Mouse (Mus musculus) WW6 (cell line): Measurements from ENCODE around the gene Golga4.
"Not testable (repeated sequence)": the region's sequence is repeated elsewhere in the genome, so short reads cannot be mapped to it uniquely, and the experiment has no call there.

Source experiments
- DNase-seq: peaks from one replicate; pipeline ENCODE4 v3.0.0-alpha.2; 2013; ENCODE audit warnings: low read depth, low spot score

Golga4 gene

GRCm38 (mm10) chr9:118585998-118586397, 79.9 kb downstream of the Golga4 start:
- no peak for DNase-seq

- no peak for DNase-seq
These were observed 81.0 kb downstream of the Golga4 start for GRCm38 (mm10) chr9:118587115-118587514.

- DNase-seq: no peak
These were observed 83.2 kb downstream of the Golga4 start for GRCm38 (mm10) chr9:118589249-118589648.

- no peak for DNase-seq
These were observed 84.2 kb downstream of the Golga4 start for GRCm38 (mm10) chr9:118590230-118590629.

GRCm38 (mm10) chr9:118591633-118592032, 85.6 kb downstream of the Golga4 start:
- DNase-seq: no peak

- no peak for DNase-seq
These were observed 86.7 kb downstream of the Golga4 start for GRCm38 (mm10) chr9:118592585-118593249.

GRCm38 (mm10) chr9:118593443-118593842, 87.4 kb downstream of the Golga4 start:
- no peak for DNase-seq

GRCm38 (mm10) chr9:118596767-118597166, 90.7 kb downstream of the Golga4 start:
- no peak for DNase-seq

- DNase-seq: not testable (repeated sequence)
These were observed 94.3 kb downstream of the Golga4 start for GRCm38 (mm10) chr9:118600393-118600792.

- no peak for DNase-seq
These were observed 96.5 kb downstream of the Golga4 start for GRCm38 (mm10) chr9:118602576-118602975.

- DNase-seq: no peak
These were observed 100.2 kb downstream of the Golga4 start, which contains the start of gene Itga9 for GRCm38 (mm10) chr9:118606148-118606816. Itga9 (plus strand) TSS chr9:118606690.

- DNase-seq: no peak
These were observed 100.8 kb downstream of the Golga4 start for GRCm38 (mm10) chr9:118606817-118607371.

- no peak for DNase-seq
These were observed 101.8 kb downstream of the Golga4 start for GRCm38 (mm10) chr9:118607701-118608401.

GRCm38 (mm10) chr9:118608556-118608955, 102.5 kb downstream of the Golga4 start:
- DNase-seq: no peak

GRCm38 (mm10) chr9:118610060-118610459, 104.0 kb downstream of the Golga4 start:
- DNase-seq: no peak

GRCm38 (mm10) chr9:118611111-118611541, 105.1 kb downstream of the Golga4 start:
- no peak for DNase-seq

- DNase-seq: no peak
These were observed 106.0 kb downstream of the Golga4 start for GRCm38 (mm10) chr9:118611958-118612581.

- no peak for DNase-seq
These were observed 111.2 kb downstream of the Golga4 start for GRCm38 (mm10) chr9:118617237-118617636.

GRCm38 (mm10) chr9:118618732-118619250, 112.7 kb downstream of the Golga4 start:
- no peak for DNase-seq

GRCm38 (mm10) chr9:118620807-118621206, 114.7 kb downstream of the Golga4 start:
- no peak for DNase-seq

- no peak for DNase-seq
These were observed 115.6 kb downstream of the Golga4 start for GRCm38 (mm10) chr9:118621691-118622090.
